Mouse (Mus musculus): ENCODE results near the gene 4933430I17Rik. TPM values are rescaled to one million over a fixed set of nuclear protein-coding genes. Genes with fewer than 3 reads are reported as not detected.

Gene 4933430I17Rik
- total and polyA plus RNA-seq, 3 experiments: 0.30 to 1.8 (median 0.52) TPM

- TF ChIP-seq MEF2A (IDR thresholded peaks at IDR 0.05; ENCODE audit: borderline replicate concordance, low read depth, low read length) (peak; percentile 25; the same call in 1 of the 2 replicates), MAZ (IDR thresholded peaks at IDR 0.05; ENCODE audit: low read depth, low read length) (no peak), EP300 (IDR thresholded peaks at IDR 0.05; ENCODE audit: low read length) (no peak), RCOR1 (conservative IDR thresholded peaks at IDR 0.05; ENCODE audit: low read depth, low read length) (no peak), JUN (IDR thresholded peaks at IDR 0.05; ENCODE audit: insufficient read depth, low read depth, low read length) (no peak), E2F4 (IDR thresholded peaks at IDR 0.05; ENCODE audit: insufficient replicate concordance, low read depth, low read length) (no peak), ZMIZ1 (IDR thresholded peaks at IDR 0.05; ENCODE audit: low read depth, low read length) (peak; percentile 68), TBP (conservative IDR thresholded peaks at IDR 0.05; ENCODE audit: low read depth, low read length) (peak; percentile 88), ETS1 (conservative IDR thresholded peaks at IDR 0.05; ENCODE audit: low read depth, low read length) (no peak), CHD1 (IDR thresholded peaks at IDR 0.05; ENCODE audit: low read depth, low read length) (no peak), KAT2A (IDR thresholded peaks at IDR 0.05; ENCODE audit: insufficient replicate concordance, low read length) (peak; percentile 65; the same call in 1 of the 2 replicates), NRF1 (IDR thresholded peaks at IDR 0.05; ENCODE audit: low read depth, low read length) (no peak), HCFC1 (IDR thresholded peaks at IDR 0.05; ENCODE audit: low read depth, low read length) (peak; percentile 84), SMC3 (IDR thresholded peaks at IDR 0.05; ENCODE audit: low read depth, low read length) (no peak; the same call in 1 of the 2 replicates), SIN3A (IDR thresholded peaks at IDR 0.05; ENCODE audit: low read length) (no peak), ZC3H11A (IDR thresholded peaks at IDR 0.05; ENCODE audit: low read depth, low read length) (no peak), JUND (conservative IDR thresholded peaks at IDR 0.05; ENCODE audit: low read depth, low read length) (no peak), UBTF (IDR thresholded peaks at IDR 0.05; ENCODE audit: low read depth, low read length) (peak; percentile 74; the same call in 1 of the 2 replicates)
Measured at GRCm38 (mm10) chr4:62501964-62502732, 23.0 kb upstream of the 4933430I17Rik start (continued).

- H3K4me1 ChIP-seq (ENCODE audit: control insufficient read depth in 1 of 2, insufficient read depth in 2 of 2): peaks cover 0 to 16% of the 10 kb centered on the region in 2 experiments; a peak in 2 of 4 replicates
- no peak overlapping the region for H3K27ac ChIP-seq (ENCODE audit: insufficient read depth, low read depth)
- peaks cover 7 to 31% of the 10 kb centered on the region in 2 experiments for H3K36me3 ChIP-seq (replicated peaks in 1 of 2; ENCODE audit: control insufficient read depth in 1 of 2, insufficient read depth in 1 of 2, low read length in 1 of 2)
- H3K27me3 ChIP-seq (replicated peaks): no peaks in the 10 kb centered on the region
- H3K4me3 ChIP-seq (replicated peaks in 1 of 3; ENCODE audit: low read depth in 2 of 3, low read length in 2 of 3, poor library complexity in 1 of 3): no peak overlapping the region
- DNase-seq (ENCODE audit: extremely low read depth): no peak
- no peaks in the 10 kb centered on the region for H3K9me3 ChIP-seq (replicated peaks; ENCODE audit: low read length)
- TF ChIP-seq CHD2 (IDR thresholded peaks at IDR 0.05; ENCODE audit: low read length): no peak
- TF ChIP-seq UBTF (IDR thresholded peaks at IDR 0.05; ENCODE audit: low read depth, low read length): no peak
- no peak for TF ChIP-seq TCF12 (IDR thresholded peaks at IDR 0.05; ENCODE audit: low read depth, low read length)
- TF ChIP-seq CHD1 (IDR thresholded peaks at IDR 0.05; ENCODE audit: low read depth, low read length): no peak
- TF ChIP-seq ZNF384 (IDR thresholded peaks at IDR 0.05; ENCODE audit: low read depth, low read length): no peak
- TF ChIP-seq POLR2A (IDR thresholded peaks at IDR 0.05; ENCODE audit: low read depth, low read length): no peak
- TF ChIP-seq RCOR1 (conservative IDR thresholded peaks at IDR 0.05; ENCODE audit: low read depth, low read length): no peak
- no peak for TF ChIP-seq HCFC1 (IDR thresholded peaks at IDR 0.05; ENCODE audit: low read depth, low read length)
- no peak for TF ChIP-seq USF1 (IDR thresholded peaks at IDR 0.05; ENCODE audit: low read depth, low read length)
- TF ChIP-seq ZMIZ1 (IDR thresholded peaks at IDR 0.05; ENCODE audit: low read depth, low read length): no peak
- no peak for TF ChIP-seq TBP (conservative IDR thresholded peaks at IDR 0.05; ENCODE audit: low read depth, low read length)
- no peak for TF ChIP-seq EP300 (IDR thresholded peaks at IDR 0.05; ENCODE audit: low read length)
- TF ChIP-seq POLR2AphosphoS2 (IDR thresholded peaks at IDR 0.05; ENCODE audit: low read depth, low read length): no peak
- TF ChIP-seq SIN3A (IDR thresholded peaks at IDR 0.05; ENCODE audit: low read length): no peak
- TF ChIP-seq MAFK (IDR thresholded peaks at IDR 0.05; ENCODE audit: insufficient replicate concordance, low read length): no peak
- TF ChIP-seq MYC (IDR thresholded peaks at IDR 0.05; ENCODE audit: low read depth, low read length): no peak
- TF ChIP-seq JUN (IDR thresholded peaks at IDR 0.05; ENCODE audit: insufficient read depth, low read depth, low read length): no peak
- no peak overlapping the region for H3K4me2 ChIP-seq (ENCODE audit: insufficient read depth, low read depth, poor library complexity, severe bottlenecking)
- in situ Hi-C loops (cut with MboI; ENCODE audit: low pct_ligation_motif_present, low pct_unique_long_range_greater_than_20kb, low sequenced_read_pairs): loop anchor here (10.0 kb wide), 1 partner anchor 98 kb away; the partner anchor contains the start of genes Cdc26 and Prpf4
- dilution Hi-C loops (cut with MboI; ENCODE audit: extremely low pct_ligation_motif_present, extremely low pct_unique_long_range_greater_than_20kb, low sequenced_read_pairs): no loop called here
- no peaks in the 10 kb centered on the region for H3K79me2 ChIP-seq (replicated peaks; ENCODE audit: control insufficient read depth, extremely low read depth, insufficient read depth, poor library complexity, severe bottlenecking)
- H3K9ac ChIP-seq (ENCODE audit: insufficient read depth, low read depth): no peak overlapping the region
Measured at GRCm38 (mm10) chr4:62502969-62503368, 22.2 kb upstream of the 4933430I17Rik start.
